Mouse (Mus musculus): ENCODE data around the gene Spice1.

Gene Spice1

DNA sequence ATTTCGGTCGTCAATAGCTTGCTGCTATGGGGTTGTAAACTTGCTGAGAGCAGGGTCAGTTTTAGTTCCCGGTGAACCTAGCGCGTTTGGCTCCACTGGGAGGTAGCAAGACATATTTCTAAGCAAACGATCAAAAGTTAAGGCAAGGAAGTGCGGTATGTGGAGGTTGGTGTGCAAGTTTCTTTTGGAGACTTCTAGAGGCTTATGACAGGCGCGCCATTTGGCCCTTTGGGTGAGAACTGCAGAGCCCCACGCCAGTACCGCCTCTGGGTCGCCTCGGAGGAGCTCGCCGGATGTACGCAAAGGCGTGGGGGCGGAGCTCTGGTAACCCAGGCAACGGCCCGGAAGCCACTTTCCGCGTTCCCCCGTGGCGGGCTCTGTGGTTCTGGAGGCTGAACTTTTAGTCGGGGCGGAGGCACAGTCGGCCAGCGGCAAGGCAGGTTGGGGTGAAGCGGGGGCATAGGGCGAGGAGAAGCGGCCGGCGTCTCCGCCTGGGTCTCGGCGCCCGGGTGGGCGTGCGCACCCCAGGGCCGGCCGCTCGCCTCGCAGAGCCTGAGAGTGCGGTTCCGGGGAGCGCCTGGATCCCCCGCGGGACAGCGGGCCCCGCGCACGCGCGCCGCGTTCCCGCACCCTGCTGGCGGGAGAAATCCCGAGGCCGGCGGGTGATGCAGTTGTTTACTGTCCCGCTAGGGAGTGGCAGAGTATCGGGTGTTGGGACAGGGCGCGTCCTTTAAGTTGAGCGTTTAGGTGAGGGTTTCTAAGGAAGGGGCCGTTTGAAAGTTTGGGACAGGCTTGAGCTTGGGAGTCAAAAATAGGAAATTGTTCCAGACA is at the start of gene Spice1:
Gene Spice1, plus strand, starts transcription at position 51 of the 831 bp plus-strand sequence.
- peak; percentile 91 for DNase-seq

DNA sequence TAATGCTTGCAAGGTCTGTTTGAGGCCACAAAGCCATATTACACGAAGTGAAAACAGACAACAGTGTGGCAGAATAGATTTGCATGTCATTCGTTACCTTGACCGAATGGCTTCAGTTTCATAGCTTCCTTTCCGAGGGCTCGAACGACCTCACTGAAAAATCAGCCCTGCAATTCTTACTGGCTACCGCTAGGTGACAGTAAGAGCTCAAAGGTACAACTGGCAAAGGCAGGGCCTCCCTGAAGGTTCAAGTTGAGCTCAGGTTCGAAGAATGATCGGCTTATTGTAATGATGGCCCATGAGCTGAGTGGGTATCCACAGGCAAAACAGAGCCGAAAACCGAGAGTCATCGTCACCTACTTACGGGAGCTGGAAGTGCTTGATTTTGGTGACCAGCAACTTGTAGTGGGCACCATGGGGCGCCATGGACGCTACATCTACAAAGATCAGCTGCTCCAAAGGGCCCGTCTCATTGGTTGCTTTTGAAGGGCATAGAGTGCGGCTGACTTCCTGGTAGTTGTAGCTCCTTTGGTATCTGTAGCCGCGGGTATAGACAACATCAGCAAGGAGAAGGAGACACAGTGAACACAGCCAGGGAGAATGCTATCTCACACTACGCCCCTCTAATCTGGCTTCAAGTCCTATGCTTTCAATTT is 47.4 kb upstream of the Spice1 start:
- DNase-seq = no peak

DNA sequence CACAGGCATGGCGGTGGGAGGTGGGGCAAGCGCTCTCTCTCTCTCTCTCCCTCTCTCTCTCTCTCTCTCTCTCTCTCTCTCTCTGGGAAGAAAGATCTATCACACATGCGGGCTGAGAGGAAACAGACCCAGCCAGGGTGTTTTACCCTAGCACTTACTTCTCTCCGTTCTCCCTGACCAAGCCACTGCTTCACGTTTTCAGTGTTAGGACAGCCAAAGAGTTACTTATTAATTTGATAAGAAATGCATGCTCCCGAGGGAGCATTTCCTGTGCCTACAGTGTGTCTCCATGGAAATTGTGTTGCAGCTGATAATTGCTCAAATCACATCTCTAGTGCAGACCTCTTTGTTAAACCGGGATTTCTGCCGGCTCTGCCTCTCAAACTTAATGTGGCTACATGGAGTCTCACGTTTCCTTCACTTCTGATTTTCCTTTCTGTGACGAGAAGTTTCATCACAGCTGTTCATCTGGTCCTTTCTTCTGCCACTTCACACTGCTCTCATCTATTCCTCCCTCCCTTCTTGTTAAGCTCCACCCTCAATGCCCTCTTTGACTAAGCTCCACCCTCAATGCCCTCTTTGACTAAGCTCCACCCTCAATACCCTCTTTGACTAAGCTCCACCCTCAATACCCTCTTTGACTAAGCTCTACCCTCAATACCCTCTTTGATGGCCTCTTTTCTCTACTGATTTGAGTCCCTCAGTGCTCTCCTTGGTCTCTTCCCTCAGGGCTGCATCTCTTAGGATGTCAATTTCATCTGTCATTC is 44.6 kb upstream of the Spice1 start:
- DNase-seq = no peak

DNA sequence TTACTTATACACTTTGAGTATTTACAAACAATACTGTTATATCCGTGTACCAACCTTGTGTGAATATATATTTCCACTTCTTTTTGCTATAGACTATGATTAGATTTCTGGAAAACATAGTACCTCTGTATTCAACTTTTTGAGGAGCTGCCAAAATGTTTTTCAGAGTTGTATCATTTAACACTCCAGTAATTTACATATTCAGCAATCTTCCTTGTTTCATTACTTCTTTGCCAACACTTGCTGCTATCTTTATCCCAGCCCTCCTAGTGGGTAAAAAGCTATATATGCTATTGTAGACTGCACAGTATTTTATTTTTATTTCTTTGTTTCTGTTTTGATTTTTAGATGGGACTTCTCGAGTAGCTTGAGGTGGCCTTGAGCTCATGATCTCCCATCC is 43.1 kb upstream of the Spice1 start:
- no peak for DNase-seq

DNA sequence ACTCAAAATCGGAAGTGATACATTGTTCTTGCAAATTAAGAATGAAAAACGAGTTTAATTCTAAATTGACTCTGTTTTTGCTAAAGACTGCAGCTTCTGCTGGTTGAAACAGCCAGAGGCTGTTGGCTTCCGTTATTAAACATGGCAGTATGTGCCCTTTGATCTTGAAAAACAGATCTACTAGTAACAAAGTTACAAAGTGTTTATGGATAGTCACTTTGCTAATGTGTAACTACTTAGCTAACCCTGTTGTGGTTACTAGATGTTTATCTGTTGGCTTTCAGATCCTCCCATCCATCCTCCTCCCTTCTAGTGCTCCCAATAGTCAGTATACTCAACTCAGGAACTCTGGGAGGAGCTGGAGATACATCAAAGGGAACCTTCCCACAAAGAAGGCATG is 41.3 kb upstream of the Spice1 start:
- no peak for DNase-seq

DNA sequence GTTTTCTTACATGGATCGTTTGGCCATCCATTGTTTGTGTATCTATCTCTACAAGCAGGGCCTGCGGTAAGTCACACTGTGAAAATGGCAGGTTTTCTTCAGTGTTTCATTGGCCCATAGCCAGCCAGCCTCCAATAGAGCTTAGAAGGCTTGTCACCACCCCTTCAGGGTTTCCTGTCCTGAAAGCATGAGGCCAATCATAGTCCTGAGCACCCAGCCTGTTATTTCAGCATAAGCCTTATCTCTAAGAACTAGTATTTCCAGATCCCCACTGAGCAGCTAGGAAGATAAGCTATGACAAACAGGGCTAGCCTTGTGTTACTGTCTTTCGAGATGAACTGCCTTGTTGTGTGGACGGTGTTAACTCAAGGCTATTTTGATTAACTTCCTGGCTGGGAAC is 33.5 kb upstream of the Spice1 start:
- no peak for DNase-seq

DNA sequence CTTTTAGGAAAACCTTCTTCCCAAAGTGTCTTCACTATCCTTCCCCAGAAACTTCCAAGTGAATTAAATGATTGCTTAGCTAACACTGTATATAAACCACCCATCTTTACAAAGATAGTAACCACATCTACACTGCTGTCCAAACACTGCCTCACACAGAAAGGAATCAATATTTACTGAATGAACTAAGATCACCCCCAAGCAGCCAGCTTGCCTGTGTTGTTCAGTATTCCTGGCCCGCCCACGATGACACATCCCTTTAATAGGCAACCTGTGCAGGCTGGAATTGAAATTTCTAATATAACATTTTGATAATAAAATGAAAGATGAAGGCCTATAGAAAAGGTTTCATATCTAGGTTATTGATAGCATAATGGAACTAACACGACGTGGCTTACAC is 30.6 kb upstream of the Spice1 start:
- DNase-seq = no peak

DNA sequence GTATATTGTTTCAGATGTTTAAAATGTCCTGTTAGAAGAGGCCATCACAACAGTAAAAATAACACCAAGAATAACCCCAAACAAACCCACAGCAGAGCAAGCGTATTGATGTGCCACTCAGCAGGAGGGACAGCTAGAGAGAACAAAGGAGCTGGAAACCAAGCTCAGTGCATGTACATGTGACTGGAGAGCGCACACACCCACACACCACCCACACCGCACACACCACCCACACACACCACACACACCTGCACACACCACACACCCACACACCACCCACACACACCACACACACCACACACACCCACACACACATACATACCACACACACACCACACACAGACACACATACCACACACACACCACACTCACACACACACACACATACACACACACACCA is 26.7 kb upstream of the Spice1 start:
- DNase-seq = no peak

DNA sequence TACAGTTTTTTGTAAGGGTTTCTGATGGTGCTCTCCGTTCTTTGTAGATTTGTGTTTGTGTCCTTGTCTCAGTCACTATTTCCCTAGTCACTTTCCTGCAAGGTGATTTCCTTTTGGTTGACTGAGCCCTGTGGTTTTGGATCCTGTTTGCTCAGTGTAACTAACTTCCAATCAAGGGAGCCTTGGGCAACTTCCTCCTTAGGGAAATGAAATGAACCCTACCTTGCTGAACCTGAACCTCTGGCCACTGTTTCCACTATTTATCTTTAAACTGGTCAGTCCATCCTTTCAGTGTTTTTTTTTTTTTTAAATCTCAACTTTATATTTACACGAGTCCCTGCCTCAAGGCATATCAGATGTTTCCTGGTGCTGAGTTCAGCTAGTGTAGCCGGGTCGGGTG is 18.3 kb upstream of the Spice1 start:
- DNase-seq = no peak

DNA sequence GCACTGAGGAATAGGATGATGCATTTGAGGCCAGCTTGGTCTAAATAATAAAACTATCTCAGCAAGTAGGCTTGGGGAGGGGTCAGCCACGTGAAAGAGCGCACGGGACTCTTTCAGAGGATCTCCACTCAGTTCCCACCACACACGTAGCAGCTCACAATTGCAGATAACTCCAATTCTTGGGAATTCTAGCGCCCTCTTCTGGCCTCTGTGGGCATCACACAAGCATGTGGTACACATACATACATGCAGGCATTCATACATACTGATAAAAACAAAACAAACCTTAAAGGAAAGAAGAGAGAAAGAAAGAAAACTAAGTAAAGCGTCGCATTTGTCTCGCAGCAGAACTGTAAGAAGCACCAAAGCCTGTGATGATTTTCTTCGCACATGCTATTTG is 16.3 kb upstream of the Spice1 start:
- DNase-seq = peak; percentile 23

DNA sequence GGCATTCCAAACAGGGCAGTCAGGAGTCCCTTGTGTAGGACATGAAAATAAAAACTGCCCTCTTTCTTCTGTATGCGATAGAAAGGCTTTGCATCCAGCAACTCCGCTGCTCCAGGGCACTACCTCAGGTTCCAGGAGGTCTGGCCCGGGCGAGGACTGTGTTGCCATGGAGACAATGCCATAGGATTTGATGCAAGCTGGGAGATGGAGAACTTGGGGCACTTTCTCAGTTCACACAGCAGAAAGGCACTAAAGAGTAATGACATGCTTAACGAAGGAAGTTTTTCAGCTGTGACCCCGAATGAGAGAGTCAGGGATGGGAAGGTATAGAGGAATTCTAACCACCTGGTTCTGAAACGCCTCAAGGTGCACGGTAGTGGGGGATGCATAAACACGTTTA is 15.8 kb upstream of the Spice1 start:
- peak; percentile 37 for DNase-seq

DNA sequence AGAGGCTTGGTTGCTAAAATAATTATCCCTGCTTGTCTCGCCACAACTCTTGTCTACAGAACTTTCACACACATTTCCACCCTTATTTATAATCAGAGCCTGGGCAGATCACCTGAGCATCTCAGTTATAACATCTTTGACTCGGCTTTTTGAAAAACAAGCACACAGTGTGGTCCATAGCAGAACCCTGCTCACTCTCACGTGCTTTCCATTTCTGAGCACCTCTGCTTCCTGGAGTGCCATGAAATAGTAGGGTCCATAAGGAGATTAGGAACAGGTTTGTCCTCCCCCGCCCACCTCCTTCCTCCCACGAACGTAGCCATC is 15.3 kb upstream of the Spice1 start:
- no peak for DNase-seq

DNA sequence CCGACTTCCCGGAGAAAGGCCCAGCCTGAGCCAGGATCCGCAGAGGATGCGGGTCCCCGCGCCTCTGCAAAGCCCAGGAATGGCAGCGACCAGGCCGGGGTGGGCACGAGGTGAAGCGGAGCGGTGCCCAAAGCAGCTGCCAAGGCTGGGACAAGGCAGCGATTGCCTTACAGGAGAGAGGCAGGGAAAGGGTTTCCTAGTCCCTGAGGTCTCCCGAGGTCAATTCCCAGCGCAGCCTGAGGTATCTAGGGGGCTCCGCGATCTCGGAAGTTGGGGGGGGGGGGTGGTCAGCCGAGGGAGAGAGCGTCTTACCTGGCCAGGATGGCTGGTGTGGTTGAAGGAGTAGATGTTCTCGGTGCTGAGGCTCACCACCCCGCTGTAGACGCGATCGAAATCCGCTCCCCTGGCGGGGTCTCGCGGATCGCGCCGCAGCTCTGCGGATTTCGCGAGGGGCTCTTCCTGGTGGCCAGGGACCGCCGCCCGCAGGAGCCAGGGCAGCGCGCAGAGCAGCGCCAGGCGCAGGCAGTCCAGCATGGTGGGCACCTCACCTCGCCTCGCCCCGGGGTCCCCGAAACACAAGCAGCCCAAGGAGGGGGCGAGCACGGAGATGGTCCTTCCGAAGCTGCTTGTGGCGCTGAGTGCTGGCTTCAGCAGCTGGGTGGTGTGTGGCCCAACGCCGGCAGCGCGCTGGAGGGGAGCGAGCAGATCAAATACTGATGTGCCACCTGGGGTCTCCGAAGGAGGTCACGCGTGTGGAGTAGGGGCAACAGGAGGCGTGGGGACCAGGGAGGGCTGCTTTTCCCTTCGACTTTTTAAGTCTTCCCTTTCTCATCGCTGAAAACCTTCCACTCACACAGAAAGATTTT is 14.7 kb upstream of the Spice1 start:
- DNase-seq = peak; percentile 41

DNA sequence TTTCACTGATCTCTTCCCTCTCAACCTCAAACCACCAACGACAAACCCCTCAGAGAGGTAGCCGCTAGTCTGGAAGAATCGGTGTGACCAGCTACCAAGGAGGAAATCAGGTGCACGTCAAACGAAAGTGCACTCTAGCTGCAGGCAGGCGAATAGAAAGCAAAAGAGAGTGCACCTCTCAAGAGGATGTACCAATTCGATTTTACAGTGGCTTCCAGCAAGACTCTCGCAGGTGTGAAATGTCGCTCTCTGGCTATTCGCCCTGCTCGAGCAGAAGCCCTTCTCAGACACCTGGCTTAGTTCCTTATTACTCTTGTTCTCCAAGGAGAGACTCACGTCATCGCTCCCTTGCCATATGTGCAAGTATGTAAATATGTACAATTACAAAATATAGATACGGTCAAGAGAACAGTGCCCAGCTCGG is 14.0 kb upstream of the Spice1 start, which contains the start of gene Sidt1:
Gene Sidt1, minus strand, starts transcription at position 336 of the 424 bp plus-strand sequence.
- DNase-seq = peak; percentile 60

DNA sequence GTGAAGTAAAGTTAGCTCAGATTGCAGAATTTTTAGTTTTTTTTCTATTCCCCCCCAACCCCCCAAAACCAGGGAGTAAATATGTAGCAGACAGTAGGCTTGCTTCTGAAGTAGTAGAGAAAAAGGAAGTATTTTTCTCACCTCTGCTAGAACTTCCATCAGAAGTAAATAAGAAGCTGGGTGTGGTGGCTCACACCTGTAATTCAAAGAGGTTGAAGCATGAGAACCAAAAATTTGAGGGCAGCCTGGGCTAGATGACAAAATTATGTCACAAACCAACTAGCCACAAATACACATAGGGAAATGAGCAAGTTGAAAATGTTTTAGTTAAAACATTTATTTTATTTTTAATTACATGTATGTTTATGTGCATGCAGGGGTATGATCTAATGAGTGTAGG is 9.4 kb upstream of the Spice1 start:
- DNase-seq = no peak

DNA sequence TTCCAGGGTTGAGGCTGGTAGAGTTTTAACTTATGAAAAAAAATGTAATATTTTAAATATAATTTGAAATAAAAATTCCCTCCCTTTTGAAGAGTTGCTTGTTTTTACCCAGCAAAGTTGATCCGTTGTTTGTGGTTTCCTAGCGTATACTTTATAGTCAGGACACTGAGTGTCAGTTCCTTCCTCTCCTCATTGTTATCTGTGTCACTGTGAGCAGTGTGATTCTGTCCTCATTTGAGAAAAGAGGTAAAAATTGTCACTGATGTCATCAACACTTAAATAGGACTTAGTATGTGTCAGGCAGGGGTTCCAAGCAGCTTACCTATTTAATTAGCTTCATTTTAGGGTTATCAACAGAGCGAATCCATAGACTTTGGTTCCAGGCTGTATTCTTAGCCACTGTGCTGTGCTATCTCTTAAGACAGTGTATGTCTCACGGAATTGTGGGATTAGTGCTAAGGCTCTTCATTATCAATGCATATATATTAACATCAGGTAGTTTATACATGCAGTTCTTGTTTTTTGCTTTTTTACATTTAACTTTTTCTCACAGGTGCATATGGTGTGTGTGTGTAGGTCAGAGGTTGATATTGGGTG is 3.0 kb downstream of the Spice1 start:
- no peak for DNase-seq

DNA sequence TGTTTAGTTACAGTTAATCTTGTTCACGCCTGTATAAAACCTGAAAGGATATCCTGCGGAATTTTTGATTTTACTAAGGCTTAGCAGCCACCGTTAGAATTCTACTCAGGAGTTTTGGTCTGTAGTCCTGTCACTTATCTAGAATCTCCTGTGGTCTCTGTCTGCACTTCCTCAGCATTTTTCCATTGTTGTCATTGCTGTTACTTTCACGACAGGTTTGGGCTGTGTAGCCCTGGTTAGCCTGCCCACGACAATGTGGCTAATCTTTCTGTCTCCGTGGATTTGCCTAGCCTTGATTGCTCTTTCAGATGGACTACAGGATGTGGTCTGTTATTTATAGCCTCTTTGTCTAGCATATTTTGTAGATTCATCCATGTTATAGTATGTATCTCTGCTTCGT is 9.4 kb downstream of the Spice1 start:
- DNase-seq = no peak

DNA sequence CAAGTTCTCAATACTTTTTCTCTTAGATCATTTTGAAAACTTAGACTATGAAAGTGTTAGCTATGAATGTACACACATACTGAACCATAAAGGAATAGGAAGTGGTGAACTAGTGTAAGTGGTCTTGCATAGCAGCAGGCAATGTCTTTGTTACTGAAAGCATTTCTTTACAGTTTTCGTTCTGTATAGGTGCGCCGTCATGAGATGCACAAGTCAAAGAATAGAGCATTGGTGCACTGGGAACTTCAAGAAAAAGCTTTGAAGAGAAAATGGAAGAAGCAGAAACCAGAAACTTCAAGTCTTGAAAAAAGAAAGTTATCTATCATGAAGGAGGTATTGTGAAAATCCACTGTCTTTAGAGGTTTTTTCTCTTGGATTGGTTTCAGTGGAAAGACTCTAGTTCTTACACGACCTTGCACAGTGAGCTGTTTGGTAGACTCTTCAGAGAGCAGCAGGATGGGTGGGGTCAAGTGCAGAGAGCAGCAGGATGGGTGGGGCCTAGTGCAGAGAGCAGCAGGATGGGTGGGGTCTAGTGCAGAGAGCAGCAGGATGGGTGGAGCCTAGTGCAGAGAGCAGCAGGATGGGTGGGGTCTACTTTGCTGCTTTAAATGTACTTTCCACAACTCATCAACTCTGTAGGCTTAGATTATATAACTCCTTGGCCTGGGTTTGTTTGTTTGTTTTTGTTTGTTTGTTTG is 10.8 kb downstream of the Spice1 start:
- DNase-seq = no peak

DNA sequence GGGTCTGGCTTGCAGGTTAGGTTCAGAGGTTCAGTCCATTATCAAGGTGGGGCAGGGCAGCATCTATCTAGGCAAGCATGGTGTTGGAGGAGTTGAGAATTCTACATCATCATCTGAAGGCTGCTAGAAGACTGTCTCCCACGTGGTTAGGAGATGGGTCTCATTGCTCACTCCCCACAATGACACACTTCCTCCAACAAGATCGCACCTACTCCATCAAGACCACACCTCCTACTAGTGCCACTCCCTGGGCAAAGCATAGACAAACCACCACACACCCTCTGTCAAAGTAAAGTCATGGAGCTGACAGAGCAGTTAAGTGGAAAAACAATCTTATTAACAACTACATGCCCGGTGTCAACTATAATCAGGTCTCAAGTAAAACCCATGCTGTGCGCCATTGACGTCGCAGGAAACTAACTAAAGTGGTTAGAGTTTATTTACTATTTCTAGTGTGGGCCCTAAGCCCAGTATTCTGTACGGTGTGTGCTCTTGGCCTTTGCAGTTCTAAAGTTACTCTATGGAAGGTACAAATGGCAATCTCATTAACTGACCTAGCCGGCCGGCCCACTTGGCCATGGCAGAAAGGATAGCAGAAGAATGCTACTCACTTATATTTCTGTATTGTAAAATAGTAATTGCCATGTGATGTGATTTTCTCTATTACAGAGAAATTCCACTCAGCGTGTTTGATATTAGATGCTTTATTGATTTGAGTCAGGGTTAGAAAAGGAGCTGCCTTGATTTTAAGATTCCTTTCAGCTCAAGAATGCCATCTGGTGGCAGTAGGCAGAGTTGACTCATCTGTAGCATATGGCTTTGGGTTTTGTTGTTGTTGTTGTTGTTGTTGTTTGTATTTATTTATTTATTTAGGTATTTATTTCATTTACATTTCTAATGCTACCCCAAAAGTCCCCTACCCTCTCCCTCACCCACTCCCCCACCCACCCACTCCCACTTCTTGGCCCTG is 15.3 kb downstream of the Spice1 start:
- DNase-seq = peak; percentile 36

DNA sequence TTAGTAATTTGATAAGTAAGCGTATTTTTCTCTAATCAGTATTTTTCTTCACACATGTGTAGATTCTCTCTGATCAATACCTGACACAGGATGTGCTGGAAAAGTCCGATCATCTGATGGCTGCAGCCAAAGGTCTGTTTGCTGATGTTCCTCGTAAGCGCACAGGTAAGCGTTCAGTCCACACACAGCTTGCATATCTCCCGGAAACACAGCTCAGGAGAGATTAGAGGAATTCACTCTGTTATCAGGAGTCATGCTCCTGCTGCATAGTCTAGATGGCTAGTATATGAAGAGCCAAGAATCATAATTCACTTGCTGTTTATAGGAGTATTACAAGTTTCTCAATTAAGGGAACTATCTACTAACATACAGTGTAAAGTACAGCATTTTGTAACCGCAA is 18.6 kb downstream of the Spice1 start:
- no peak for DNase-seq

DNA sequence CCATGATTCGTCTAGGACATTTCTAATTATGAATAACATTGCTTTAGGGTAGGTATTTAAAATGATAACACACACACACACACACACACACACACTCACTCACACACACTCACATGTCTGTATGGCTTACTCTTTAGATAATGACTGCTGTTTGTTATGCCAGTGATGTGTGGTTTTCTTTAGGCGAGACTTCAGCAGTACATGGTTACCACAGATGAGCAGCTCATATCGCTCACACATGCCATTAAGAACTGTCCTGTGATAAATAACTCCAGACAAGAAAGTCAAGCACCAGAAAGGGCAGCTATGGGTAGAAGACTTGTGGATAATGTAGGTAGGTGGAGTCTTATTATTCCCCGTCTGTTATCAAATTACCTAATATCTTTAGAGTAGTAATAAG is 28.5 kb downstream of the Spice1 start:
- no peak for DNase-seq
